Mouse (Mus musculus) ES-E14 (cell line): Measurements from ENCODE around the gene Pygo2.

Experiments used
- CHD2 ChIP-seq: IDR thresholded peaks from 2 replicates; pipeline ENCODE4 v1.6.1; 2014; ENCODE audit warnings: mild to moderate bottlenecking, low read depth, low read length, inconsistent platforms
- MAFK ChIP-seq: IDR thresholded peaks from 2 replicates; pipeline ENCODE4 v1.6.1; 2014; ENCODE audit warnings: mild to moderate bottlenecking, low read depth, low read length, inconsistent platforms; ENCODE audit not compliant: insufficient read depth
- ZNF384 ChIP-seq: IDR thresholded peaks from 2 replicates; pipeline ENCODE4 v1.6.1; 2012; ENCODE audit warnings: low read depth, low read length, inconsistent platforms

DNA sequence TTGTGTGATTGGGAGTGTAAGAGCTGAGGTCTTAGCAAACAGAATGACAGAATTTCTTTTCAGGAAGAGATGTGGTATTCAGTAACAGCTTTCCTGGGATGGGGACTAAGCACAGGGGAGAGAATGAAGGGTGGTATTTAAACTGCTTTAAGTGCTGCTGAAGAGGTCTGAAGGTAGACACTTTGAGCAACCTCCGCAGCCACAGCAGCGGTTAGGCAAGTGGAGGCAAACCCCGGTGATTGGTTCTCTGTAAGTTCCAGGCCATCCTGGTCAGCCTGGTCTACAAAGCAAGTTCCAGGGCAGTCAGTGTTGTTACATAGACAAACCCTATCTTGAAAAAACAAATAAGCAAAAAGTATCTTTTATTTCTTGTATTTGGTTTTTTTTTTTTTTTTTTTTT is 10.0 kb upstream of the Pygo2 start:
- TF ChIP-seq CHD2 (no peak), MAFK (no peak), ZNF384 (0 out of 2 replicates have a peak, but pooled peaks have one; percentile 60)
